Mouse (Mus musculus): ENCODE measurements around the gene Hyal3.

Gene Hyal3

DNA sequence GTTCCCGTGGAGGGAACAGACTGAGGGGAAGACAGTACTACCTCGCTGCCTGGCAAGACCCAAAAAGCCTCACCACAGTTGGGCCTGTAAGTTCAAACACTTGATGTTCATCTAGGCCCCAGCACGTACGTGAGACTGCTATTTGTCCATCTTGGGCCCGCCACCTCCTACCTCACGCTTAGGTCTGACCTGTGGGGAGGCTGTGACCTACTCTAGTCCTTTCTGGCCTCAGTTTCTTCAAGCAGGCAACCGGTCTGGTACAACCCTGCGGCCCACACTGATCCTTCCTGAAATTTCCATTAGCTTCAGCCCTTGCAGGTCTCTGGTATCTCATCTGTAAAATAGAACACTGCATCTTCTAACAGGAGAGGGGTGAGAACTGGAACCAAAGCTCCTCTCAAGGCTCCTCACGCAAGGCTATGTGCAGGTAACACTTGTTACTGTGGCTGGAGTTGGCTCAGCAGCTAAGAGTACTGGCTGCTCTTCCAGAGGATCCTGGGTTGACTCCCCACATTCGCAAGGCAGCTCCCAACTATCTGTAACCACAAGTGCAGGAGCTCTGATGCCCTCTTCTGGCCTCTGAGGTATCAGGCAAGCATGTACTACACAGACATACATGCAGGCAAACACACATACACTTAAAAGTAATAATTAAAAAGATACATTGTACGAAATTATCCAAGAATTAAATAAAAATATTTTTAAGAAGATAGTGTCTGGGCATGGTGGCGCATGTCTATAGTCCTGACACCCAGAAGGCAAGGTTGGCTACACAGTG is 44.9 kb downstream of the Hyal3 start:
- Histone ChIP-seq H3K27me3 (ENCODE audit: control insufficient read depth, insufficient read depth, low read length, poor library complexity, severe bottlenecking) (no peaks in the 10 kb centered on the region), H3K36me3 (ENCODE audit: control insufficient read depth, insufficient read depth, low read length, poor library complexity, severe bottlenecking) (peaks cover 3% of the 10 kb centered on the region; the same call in 1 of the 2 replicates)
- DNase-seq (ENCODE audit: low read depth, low spot score) = no peak

DNA sequence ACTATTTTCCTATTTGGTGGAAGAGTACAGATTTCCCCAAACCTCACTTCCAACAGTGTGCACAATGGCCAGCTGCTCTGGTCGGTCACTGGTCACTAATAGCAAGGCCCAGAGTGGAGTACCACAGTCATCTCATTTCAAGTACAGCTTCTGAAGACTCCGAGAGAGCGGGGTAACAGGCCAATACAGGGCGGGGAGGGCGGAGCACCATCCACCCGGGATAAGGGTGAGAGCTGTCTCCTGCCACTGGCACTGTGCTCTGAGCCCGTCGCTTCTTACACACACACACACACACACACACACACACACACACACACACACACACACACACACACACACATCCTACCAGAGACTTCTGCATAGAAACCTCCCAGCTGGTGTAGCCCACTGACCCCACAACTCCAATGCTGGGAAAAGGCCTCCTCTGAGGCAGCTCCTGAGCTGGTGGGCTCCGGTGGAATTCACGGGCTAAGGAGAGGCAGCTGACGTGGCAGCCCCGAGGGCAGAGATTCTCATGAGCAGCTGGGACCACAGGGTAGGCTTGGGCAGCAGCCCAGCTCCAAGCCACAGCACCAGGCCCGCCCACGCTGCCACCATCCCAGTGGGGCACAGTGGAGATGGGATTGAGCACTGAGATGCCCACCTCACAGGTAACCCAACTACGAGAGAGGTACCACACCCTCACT is 45.7 kb downstream of the Hyal3 start:
- DNase-seq (ENCODE audit: low read depth, low spot score) = no peak
- H3K27me3 ChIP-seq (ENCODE audit: control insufficient read depth, insufficient read depth, low read length, poor library complexity, severe bottlenecking) = no peaks in the 10 kb centered on the region
- peaks cover 3% of the 10 kb centered on the region; the same call in 1 of the 2 replicates for H3K36me3 ChIP-seq (ENCODE audit: control insufficient read depth, insufficient read depth, low read length, poor library complexity, severe bottlenecking)

DNA sequence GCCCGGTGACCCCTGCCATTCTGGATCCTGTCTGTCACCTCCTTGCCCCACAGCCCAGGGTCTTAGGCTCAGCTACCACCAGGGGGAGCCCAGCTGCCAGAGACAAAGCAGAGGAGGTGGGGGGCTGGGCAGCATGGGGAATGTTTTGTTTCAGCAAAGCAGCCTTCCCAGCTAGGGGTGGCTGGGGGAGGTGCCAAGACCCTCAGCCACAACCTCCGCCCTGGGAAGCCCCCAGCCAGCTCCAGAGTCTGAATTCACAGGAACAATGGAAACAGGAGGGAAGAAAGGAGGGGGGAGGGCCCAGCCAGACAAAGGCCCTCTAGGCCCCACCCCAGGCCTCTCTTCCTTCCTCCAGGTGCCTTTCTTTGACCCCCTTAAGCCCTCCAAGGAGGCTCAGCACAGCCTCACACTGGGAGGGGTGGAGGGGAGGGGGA is 46.2 kb downstream of the Hyal3 start:
- Histone ChIP-seq H3K27me3 (ENCODE audit: control insufficient read depth, insufficient read depth, low read length, poor library complexity, severe bottlenecking) (no peaks in the 10 kb centered on the region), H3K36me3 (ENCODE audit: control insufficient read depth, insufficient read depth, low read length, poor library complexity, severe bottlenecking) (peaks cover 3% of the 10 kb centered on the region; the same call in 1 of the 2 replicates)
- DNase-seq (ENCODE audit: low read depth, low spot score) = peak; percentile 87

DNA sequence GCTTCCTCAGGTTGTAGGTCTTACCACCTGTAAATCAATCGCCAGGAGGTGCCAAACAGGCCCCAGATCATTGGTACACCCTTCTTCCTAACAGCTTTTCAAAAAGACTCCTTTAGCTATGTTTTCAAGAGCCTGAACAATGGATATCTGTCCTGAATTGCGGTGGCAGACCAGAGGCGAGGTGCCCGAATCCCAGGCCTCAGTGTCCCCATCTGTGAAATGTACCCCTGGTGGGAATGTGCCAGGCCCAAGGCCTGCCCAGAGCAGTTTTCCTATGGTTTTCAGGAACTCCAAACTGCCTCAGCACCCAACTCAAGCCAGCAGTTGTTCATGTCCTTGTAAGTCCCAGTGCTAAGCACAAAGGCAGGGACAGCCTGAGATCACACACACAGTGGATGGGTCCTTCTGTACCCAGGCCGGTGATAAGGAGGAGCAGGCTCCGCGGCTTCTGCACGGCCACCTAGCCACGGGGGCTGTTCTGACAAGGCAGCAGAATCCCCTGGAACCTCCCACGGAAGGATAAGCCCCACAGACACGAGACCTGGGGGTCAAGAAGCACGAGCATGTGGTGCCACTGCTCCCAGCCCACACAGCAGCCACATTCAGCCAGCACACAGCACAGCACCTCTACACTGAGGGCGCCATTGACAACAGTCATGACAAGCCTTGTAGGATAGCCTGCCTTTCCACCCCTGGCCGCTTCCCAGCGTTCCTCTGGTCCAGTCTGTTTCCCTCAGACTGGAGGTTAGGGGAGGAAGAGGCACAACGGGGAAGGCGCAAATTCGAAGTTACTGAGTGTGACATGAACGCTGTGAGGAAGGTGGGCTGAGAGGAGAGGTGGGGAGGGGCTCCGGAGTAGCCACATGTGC is 47.0 kb downstream of the Hyal3 start:
- Histone ChIP-seq H3K36me3 (ENCODE audit: control insufficient read depth, insufficient read depth, low read length, poor library complexity, severe bottlenecking) (peaks cover 3% of the 10 kb centered on the region), H3K27me3 (ENCODE audit: control insufficient read depth, insufficient read depth, low read length, poor library complexity, severe bottlenecking) (no peaks in the 10 kb centered on the region)
- DNase-seq (ENCODE audit: low read depth, low spot score) = no peak

DNA sequence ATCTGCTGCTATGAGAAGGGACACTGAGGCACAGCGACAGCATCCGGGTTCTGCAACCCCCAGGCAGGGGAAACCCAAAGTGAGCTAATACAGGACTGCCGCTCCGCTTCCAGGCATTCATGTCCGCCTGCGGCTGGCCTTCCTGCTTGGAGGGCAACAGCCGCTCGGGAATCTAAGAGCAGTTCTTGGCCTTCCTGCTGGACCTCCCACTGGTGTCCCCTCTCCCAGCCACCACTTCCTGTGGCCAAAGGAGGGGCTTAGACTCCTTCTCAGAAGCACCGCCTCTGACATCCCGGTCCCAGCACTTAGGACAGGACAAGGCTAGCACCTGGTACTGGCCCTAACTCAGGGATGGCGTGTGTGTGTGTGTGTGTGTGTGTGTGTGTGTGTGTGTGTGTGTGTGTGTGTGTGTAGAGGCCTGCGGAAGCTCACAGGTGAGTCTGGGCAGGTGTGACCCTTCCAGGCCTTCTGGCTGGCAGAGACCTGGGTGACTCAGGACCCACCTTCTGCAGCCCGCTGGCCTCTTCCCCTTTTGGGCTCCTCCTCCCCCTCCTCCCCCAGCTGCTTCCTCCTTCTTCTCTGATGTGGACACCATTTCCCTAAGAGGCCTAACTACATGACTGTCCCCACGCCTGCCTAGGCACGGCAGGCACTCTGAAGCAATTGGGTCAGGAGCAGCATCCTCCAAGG is 48.2 kb downstream of the Hyal3 start:
- Histone ChIP-seq H3K36me3 (ENCODE audit: control insufficient read depth, insufficient read depth, low read length, poor library complexity, severe bottlenecking) (peaks cover 5% of the 10 kb centered on the region), H3K27me3 (ENCODE audit: control insufficient read depth, insufficient read depth, low read length, poor library complexity, severe bottlenecking) (no peaks in the 10 kb centered on the region)
- DNase-seq (ENCODE audit: low read depth, low spot score) = peak; percentile 89

DNA sequence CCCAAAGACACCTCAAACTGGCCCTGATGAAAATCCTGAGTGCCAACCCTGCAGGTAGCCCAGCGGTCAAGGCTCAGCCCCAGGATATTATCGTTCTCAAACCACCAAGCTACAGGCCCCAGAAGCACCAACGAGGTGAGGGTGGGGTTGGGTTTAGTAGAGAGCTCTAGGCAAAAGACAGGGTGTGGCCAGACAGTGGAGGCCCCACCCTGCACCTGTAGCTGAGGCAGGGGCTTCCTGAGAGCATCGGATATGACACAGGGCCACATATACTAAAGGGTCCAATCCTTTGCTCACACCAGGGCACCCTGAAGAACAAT is 48.8 kb downstream of the Hyal3 start:
- Histone ChIP-seq H3K27me3 (ENCODE audit: control insufficient read depth, insufficient read depth, low read length, poor library complexity, severe bottlenecking) (no peaks in the 10 kb centered on the region), H3K36me3 (ENCODE audit: control insufficient read depth, insufficient read depth, low read length, poor library complexity, severe bottlenecking) (peaks cover 5% of the 10 kb centered on the region)
- DNase-seq (ENCODE audit: low read depth, low spot score) = no peak

DNA sequence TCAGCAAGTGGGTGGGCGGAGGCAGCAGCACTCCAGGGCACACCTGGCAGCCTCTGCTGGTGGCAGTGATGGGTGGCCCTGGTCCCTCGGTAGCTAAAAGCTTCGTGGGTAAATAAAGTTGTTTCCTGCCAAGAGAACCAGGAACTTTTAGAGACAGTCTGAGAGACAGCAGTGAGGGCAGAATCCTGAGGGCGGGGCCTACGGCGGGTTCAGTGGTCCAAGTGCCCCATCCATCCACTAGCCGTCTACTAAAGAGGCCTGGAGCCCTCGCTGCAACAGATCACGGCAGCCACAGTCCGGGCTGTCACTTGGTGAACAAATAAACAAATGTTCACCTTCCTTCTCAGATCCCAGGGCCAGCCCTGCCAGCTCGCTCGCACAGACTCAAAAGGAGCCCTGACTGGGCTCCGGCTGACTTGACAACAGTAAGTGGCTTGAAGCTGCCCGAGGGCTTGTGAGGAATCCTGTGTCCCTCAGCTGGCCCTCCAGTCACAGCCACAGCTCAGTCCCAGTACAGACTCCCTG is 49.3 kb downstream of the Hyal3 start:
- peak; percentile 29 for DNase-seq (ENCODE audit: low read depth, low spot score)
- H3K27me3 ChIP-seq (ENCODE audit: control insufficient read depth, insufficient read depth, low read length, poor library complexity, severe bottlenecking) = no peaks in the 10 kb centered on the region
- H3K36me3 ChIP-seq (ENCODE audit: control insufficient read depth, insufficient read depth, low read length, poor library complexity, severe bottlenecking) = peaks cover 5% of the 10 kb centered on the region

DNA sequence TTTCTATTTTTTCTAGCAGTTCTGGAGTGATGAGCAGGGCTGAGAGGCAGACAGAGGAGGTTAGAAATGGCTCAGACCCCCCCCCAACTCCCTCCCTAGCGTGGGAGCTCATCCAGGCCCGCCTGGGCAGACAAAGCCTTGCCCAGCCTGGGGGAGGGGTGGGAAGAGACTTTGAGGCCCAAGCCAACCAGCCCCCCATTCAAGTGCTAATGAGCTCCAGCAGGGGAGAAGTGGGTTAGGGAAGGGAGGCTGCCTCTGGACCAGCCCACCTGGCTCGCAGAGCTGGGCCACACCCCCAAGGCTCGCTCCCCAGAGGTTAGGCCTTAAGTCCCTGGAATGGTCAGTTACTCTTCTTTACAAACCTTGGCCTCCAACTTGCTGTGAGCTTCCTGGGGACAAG is 50.0 kb downstream of the Hyal3 start:
- no peak for DNase-seq (ENCODE audit: low read depth, low spot score)
- H3K36me3 ChIP-seq (ENCODE audit: control insufficient read depth, insufficient read depth, low read length, poor library complexity, severe bottlenecking) = peaks cover 5% of the 10 kb centered on the region
- H3K27me3 ChIP-seq (ENCODE audit: control insufficient read depth, insufficient read depth, low read length, poor library complexity, severe bottlenecking) = no peaks in the 10 kb centered on the region

DNA sequence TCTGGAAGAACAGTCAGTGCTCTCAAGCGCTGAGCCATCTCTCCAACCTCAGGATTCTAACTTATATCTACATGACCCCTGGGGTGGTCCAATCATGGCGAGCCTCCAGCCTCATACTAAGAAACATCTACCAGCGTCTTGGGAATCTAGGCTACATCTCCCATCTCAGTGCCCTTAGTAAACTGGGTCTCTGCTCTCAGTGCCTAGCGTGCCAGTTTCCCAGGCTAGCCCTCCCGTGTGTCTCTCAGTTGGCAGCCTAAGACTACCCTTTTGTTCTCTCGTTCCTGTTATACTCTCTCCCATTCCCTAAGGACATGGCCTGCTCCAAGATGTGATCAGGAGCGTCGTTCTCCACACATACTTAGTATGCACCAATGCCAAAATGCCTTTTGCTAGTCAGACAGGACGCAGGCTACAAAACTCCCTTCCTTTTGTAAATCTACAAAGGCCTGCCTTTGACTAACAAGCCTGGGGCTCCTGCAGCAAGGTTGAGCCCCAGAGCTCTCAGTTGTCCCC is 50.8 kb downstream of the Hyal3 start:
- no peak for DNase-seq (ENCODE audit: low read depth, low spot score)
- peaks cover 5% of the 10 kb centered on the region for H3K36me3 ChIP-seq (ENCODE audit: control insufficient read depth, insufficient read depth, low read length, poor library complexity, severe bottlenecking)
- H3K27me3 ChIP-seq (ENCODE audit: control insufficient read depth, insufficient read depth, low read length, poor library complexity, severe bottlenecking) = no peaks in the 10 kb centered on the region

DNA sequence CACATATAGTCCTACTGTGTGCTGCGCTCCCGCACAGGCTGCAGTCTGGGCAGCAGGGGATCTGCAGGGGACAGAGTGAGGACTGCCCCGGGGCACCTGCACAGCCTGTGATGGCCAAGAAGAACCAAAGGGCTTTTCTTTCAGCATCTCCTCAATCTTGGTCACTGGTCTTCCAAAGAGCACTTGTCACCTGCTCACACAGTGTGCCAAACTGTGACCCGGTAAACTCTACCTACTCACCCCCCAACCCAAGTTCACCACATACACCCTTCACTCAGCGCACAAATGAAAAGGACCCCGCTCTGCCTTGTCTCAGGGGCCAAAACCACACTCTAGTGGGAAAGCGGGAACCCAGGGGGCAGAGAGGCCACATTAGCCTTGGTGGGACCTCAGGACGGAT is 51.2 kb downstream of the Hyal3 start:
- DNase-seq (ENCODE audit: low read depth, low spot score) = no peak
- Histone ChIP-seq H3K27me3 (ENCODE audit: control insufficient read depth, insufficient read depth, low read length, poor library complexity, severe bottlenecking) (no peaks in the 10 kb centered on the region), H3K36me3 (ENCODE audit: control insufficient read depth, insufficient read depth, low read length, poor library complexity, severe bottlenecking) (peaks cover 5% of the 10 kb centered on the region)

DNA sequence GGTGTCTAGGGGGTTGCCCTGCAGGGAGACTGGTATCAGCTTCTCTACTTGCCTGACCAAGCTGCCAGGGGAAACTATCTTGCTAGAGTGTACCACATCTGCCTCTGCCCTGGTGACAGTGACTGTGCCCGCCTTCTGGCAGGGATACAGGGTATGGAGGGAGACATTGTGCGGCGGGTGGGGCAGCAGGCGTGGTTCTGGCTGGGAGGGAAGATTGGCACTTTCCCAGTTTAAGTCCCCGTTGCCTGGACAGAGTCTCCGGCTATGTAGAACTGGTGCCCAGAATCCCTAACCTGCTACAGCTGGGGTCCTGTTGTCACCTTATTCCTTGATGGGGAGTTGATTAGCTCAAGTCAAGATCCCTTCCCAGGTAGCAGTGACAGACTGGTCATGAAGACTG is 51.9 kb downstream of the Hyal3 start:
- DNase-seq (ENCODE audit: low read depth, low spot score) = no peak
- no peaks in the 10 kb centered on the region for H3K27me3 ChIP-seq (ENCODE audit: control insufficient read depth, insufficient read depth, low read length, poor library complexity, severe bottlenecking)
- peaks cover 4% of the 10 kb centered on the region for H3K36me3 ChIP-seq (ENCODE audit: control insufficient read depth, insufficient read depth, low read length, poor library complexity, severe bottlenecking)

DNA sequence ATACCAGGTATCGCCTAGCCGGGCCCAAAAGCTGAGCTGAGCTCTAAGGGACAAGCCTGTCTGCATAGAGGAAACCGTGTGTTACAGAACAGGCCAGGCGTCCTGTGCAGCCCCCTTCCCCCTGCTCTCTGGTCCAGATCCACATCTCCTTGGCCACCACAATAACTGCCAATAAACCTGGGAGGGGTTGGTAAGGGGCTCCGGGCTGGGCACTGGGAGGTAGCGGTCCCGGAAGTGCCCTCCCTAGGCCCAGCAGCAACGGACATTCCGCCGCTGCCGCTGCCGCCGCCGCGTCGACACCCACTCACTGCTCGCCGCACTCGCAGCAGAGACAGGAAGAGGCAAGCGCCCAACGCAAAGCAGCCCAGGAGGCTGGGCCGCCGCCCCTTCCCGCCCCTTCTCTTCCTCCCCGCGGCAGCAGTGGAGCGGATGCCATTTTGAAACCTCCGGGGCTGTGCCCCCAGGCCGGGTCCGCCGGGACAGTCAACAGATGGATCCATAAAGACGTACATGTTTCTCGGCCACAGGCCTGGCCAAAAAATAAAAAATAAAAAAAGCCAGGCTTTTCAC is 52.6 kb downstream of the Hyal3 start:
- no peaks in the 10 kb centered on the region for H3K27me3 ChIP-seq (ENCODE audit: control insufficient read depth, insufficient read depth, low read length, poor library complexity, severe bottlenecking)
- DNase-seq (ENCODE audit: low read depth, low spot score) = peak; percentile 88

DNA sequence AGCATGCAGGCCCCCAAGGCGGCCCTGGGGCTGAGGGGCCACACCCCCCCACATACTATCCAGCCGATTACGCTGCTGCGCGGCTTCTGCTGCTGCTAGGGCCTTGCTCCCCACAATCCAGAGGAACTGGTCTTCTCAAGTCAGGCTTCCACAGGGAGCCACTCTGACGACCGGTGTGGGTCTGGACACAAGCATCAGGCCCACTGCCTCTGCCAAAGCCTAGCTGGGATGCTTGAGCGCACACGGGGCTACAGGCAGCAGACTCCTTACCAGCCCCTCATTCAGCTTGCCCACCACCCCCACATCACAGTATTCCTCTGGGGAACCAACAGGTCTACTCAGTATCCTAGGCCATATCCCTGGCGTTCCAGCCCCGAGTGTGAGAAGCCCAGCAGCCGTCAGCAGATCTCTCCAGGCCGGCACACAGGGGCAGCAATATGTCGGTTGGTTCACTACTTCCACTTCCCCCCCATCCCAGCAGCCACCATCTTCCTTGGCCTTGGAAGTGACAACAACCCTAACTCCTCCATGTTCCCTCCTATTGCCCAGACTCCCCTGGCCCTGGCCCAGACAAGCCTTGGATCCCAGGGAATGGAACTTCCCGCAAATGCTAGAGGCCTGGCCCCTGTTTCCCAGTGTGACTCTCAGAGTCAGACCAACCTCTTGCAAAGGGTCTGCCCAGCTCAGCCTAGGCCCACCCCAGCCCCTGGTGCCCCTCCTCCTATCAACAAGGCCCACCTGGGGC is 53.2 kb downstream of the Hyal3 start:
- peaks cover 1% of the 10 kb centered on the region; the same call in 1 of the 2 replicates for H3K36me3 ChIP-seq (ENCODE audit: control insufficient read depth, insufficient read depth, low read length, poor library complexity, severe bottlenecking)
- H3K27me3 ChIP-seq (ENCODE audit: control insufficient read depth, insufficient read depth, low read length, poor library complexity, severe bottlenecking) = no peaks in the 10 kb centered on the region
- peak; percentile 24 for DNase-seq (ENCODE audit: low read depth, low spot score)

More for the DNA sequence above, 52.6 kb downstream of the Hyal3 start:
- peaks cover 1% of the 10 kb centered on the region; the same call in 1 of the 2 replicates for H3K36me3 ChIP-seq (ENCODE audit: control insufficient read depth, insufficient read depth, low read length, poor library complexity, severe bottlenecking)
